Mouse (Mus musculus): ENCODE results near the gene Dcxr. TPM values are rescaled to one million over a fixed set of nuclear protein-coding genes. Genes with fewer than 3 reads are reported as not detected.
A peak's percentile ranks its signal among the peaks of the same experiment; 100 is the strongest.

The Dcxr gene
- polyA plus RNA-seq (2012; fragmentation: generic; extraction: Trizol): 21.2 TPM

DNA sequence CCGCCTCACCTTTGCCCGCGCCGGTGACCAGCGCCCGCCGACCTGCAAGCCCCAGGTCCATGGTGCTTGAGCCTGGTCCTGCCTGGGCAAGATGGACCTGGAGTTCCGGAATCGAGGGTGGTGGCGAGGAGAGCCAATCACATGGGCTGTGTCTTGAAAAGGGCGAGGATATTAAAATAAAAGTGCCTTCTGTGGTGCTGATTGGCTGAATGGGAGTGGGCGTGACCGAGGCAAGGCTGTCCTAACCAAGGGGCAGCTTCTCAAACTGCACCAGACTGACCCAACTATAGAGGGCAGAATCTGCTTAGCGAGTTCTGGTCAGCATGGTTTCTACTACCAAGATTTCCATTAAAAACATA lies at the start of gene Dcxr:
Gene Dcxr (minus strand): TSS at position 113 of the 359 bp plus-strand sequence.
- H3K4me3 ChIP-seq: peak within 1 kb of the TSS; percentile 24
- H3ac ChIP-seq (ENCODE audit: control insufficient read depth, insufficient read length): peak within 1 kb of the TSS; percentile 16
- H3K79me2 ChIP-seq (ENCODE audit: control insufficient read depth, insufficient read depth): no peaks in the 10 kb centered on the region
- TF ChIP-seq POLR2A (IDR thresholded peaks at IDR 0.05; ENCODE audit: insufficient read length, low read depth) (peak; percentile 65), POLR2AphosphoS2 (IDR thresholded peaks at IDR 0.05; ENCODE audit: insufficient read length, low read depth) (no peak), USF1 (IDR thresholded peaks at IDR 0.05; ENCODE audit: low read depth) (peak; percentile 48), MYOG (IDR thresholded peaks at IDR 0.05; ENCODE audit: control insufficient read depth in 1 of 3, insufficient read depth in 1 of 3, insufficient read length in 2 of 3, low read depth in 2 of 3) (no peak), TCF3 (IDR thresholded peaks at IDR 0.05; ENCODE audit: insufficient read length, low read depth) (no peak), E2F4 (IDR thresholded peaks at IDR 0.05; ENCODE audit: insufficient read depth) (no peak), SRF (IDR thresholded peaks at IDR 0.05; ENCODE audit: control insufficient read depth, insufficient read length, low read depth) (no peak), MYOD1 (IDR thresholded peaks at IDR 0.05; ENCODE audit: control insufficient read depth in 1 of 3, insufficient read length in 2 of 3, low read depth in 2 of 3) (no peak)
- no peaks in the 10 kb centered on the region for H3K36me3 ChIP-seq (ENCODE audit: control insufficient read depth, insufficient read depth)
- no peaks in the 10 kb centered on the region for H3K27me3 ChIP-seq (ENCODE audit: control insufficient read depth, insufficient read depth, insufficient read length)
- peak within 1 kb of the TSS; percentile 94 for H3K4me2 ChIP-seq (ENCODE audit: low read depth)

DNA sequence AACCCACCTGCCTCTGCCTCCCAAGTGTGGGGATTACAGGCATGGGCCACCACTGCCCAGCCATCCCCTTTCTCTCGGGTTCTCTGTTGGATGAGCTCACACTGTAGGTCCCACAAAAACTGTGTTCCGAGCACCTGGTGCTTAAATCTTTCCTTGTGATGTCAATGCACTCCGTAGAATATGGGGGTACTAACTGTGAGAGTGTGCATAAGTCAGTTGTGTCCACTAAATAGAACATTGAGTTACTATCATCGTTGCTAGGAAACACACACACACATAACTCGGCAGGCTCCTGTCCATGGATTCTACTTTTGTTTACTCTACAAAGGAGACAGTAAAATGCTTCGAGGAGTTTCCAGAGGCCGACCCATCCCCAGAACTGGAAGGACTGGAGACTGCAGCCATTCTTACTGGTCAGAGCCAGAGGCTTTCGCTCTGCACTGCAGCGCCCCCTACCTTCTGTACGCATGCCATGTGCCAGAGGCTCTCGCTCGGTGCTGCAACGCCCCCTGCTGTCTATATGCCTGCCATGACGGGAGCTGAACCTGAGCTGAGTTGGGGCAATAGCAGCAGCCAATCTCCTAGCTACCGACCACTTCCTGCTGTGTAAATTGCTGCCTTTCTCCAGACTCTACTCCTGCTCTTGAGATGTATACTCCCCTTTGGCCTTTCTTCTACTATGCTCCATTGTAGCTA lies 48.8 kb upstream of the Dcxr start:
- TF ChIP-seq E2F4 (IDR thresholded peaks at IDR 0.05; ENCODE audit: insufficient read depth) (no peak), POLR2A (IDR thresholded peaks at IDR 0.05; ENCODE audit: insufficient read length, low read depth) (no peak), TCF12 (IDR thresholded peaks at IDR 0.05; ENCODE audit: insufficient read depth, poor library complexity, severe bottlenecking) (no peak), POLR2AphosphoS2 (IDR thresholded peaks at IDR 0.05; ENCODE audit: insufficient read length, low read depth) (no peak), MAX (IDR thresholded peaks at IDR 0.05; ENCODE audit: low read depth) (peak; percentile 35), REST (IDR thresholded peaks at IDR 0.05; ENCODE audit: insufficient read depth, insufficient read length) (no peak), TCF3 (IDR thresholded peaks at IDR 0.05; ENCODE audit: insufficient read length, low read depth) (no peak), SRF (IDR thresholded peaks at IDR 0.05; ENCODE audit: control insufficient read depth, insufficient read length, low read depth) (peak; percentile 55), USF1 (IDR thresholded peaks at IDR 0.05; ENCODE audit: low read depth) (no peak), MYOG (IDR thresholded peaks at IDR 0.05; ENCODE audit: control insufficient read depth in 1 of 3, insufficient read depth in 1 of 3, insufficient read length in 2 of 3, low read depth in 2 of 3) (peak in 2 of 3 experiments; percentile 21 to 40), MYOD1 (IDR thresholded peaks at IDR 0.05; ENCODE audit: control insufficient read depth in 1 of 3, insufficient read length in 2 of 3, low read depth in 2 of 3) (peak in 1 of 3 experiments; percentile 35), CEBPB (IDR thresholded peaks at IDR 0.05; ENCODE audit: insufficient read depth, poor library complexity, severe bottlenecking) (no peak)
- Histone ChIP-seq H3K4me2 (ENCODE audit: low read depth) (peak overlapping the region; percentile 31), H3ac (ENCODE audit: control insufficient read depth, insufficient read length) (no peak overlapping the region), H3K36me3 (ENCODE audit: control insufficient read depth, insufficient read depth) (no peaks in the 10 kb centered on the region), H3K27me3 (ENCODE audit: control insufficient read depth, insufficient read depth, insufficient read length) (no peaks in the 10 kb centered on the region), H3K4me3 (no peak overlapping the region), H3K79me2 (ENCODE audit: control insufficient read depth, insufficient read depth) (no peaks in the 10 kb centered on the region)

DNA sequence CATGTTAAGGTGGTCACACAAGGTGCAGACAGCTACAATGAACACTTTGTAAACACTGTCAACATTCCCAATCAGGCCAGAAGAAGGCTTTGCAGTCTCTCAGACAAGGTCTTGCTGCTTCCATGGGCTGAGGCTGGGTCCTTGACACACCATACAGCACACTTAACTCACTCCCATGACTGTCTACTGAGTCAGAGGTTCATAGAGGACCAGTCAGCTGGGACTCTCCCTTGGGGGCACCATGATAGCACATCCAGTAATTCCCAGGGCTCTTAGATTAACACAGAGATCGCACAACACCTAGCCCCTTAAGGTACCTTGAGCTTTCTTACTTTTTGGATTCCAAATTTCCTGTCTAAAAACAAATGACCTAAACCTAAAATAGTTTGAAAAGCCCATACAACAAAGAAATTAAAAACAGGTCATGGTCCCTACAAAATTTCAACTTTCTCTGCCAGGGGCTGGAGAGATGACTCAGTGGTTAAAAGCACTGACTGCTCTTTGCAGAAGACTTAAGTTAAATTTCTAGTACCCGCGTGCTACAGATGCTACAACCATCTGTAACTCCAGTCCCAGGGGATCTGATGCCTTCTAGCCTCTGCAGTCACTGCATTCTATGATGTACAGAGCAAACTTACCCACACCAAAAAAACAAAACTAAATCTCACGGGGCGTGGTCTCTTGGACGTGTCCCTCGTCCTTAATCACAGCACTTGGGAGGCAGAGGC lies 46.5 kb upstream of the Dcxr start:
- Histone ChIP-seq H3K4me3 (no peak overlapping the region), H3K36me3 (ENCODE audit: control insufficient read depth, insufficient read depth) (no peaks in the 10 kb centered on the region), H3K79me2 (ENCODE audit: control insufficient read depth, insufficient read depth) (no peaks in the 10 kb centered on the region), H3K4me2 (ENCODE audit: low read depth) (no peak overlapping the region), H3K27me3 (ENCODE audit: control insufficient read depth, insufficient read depth, insufficient read length) (no peaks in the 10 kb centered on the region), H3ac (ENCODE audit: control insufficient read depth, insufficient read length) (no peak overlapping the region)
- TF ChIP-seq CEBPB (IDR thresholded peaks at IDR 0.05; ENCODE audit: insufficient read depth, poor library complexity, severe bottlenecking) (no peak), TCF12 (IDR thresholded peaks at IDR 0.05; ENCODE audit: insufficient read depth, poor library complexity, severe bottlenecking) (no peak), SRF (IDR thresholded peaks at IDR 0.05; ENCODE audit: control insufficient read depth, insufficient read length, low read depth) (no peak), E2F4 (IDR thresholded peaks at IDR 0.05; ENCODE audit: insufficient read depth) (no peak), MAX (IDR thresholded peaks at IDR 0.05; ENCODE audit: low read depth) (no peak), POLR2AphosphoS2 (IDR thresholded peaks at IDR 0.05; ENCODE audit: insufficient read length, low read depth) (no peak), POLR2A (IDR thresholded peaks at IDR 0.05; ENCODE audit: insufficient read length, low read depth) (no peak), TCF3 (IDR thresholded peaks at IDR 0.05; ENCODE audit: insufficient read length, low read depth) (no peak), USF1 (IDR thresholded peaks at IDR 0.05; ENCODE audit: low read depth) (no peak), MYOD1 (IDR thresholded peaks at IDR 0.05; ENCODE audit: control insufficient read depth in 1 of 3, insufficient read length in 2 of 3, low read depth in 2 of 3) (no peak), MYOG (IDR thresholded peaks at IDR 0.05; ENCODE audit: control insufficient read depth in 1 of 3, insufficient read depth in 1 of 3, insufficient read length in 2 of 3, low read depth in 2 of 3) (no peak)

DNA sequence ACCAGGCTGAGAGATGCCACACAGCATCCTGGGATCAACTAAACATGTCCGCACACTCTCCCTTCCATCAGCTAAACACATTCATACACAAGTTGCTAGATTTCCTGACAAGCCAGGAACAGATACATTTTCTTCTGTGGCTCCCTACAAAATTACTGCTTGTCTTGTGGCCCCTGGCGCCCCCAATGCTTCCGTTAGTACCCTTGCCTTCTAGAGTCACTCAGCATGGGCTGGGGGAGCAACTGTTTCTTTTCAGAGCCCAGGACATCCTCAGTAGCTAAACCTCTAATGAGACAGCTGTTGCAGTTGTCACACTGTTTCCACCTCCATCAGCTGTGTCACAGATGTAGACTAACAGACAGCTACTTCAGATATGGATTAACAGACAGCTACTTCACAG lies 45.7 kb upstream of the Dcxr start:
- Histone ChIP-seq H3K36me3 (ENCODE audit: control insufficient read depth, insufficient read depth) (no peaks in the 10 kb centered on the region), H3K27me3 (ENCODE audit: control insufficient read depth, insufficient read depth, insufficient read length) (no peaks in the 10 kb centered on the region), H3ac (ENCODE audit: control insufficient read depth, insufficient read length) (no peak overlapping the region), H3K4me3 (no peak overlapping the region), H3K4me2 (ENCODE audit: low read depth) (no peak overlapping the region), H3K79me2 (ENCODE audit: control insufficient read depth, insufficient read depth) (no peaks in the 10 kb centered on the region)
- TF ChIP-seq TCF12 (IDR thresholded peaks at IDR 0.05; ENCODE audit: insufficient read depth, poor library complexity, severe bottlenecking) (no peak), E2F4 (IDR thresholded peaks at IDR 0.05; ENCODE audit: insufficient read depth) (no peak), CEBPB (IDR thresholded peaks at IDR 0.05; ENCODE audit: insufficient read depth, poor library complexity, severe bottlenecking) (no peak), POLR2A (IDR thresholded peaks at IDR 0.05; ENCODE audit: insufficient read length, low read depth) (no peak)

Data from myocyte (in vitro differentiated cells).